Mouse (Mus musculus) cerebellum, adult 18-20 months (tissue): ENCODE results near the gene Plk5.
A peak's percentile ranks its signal among the peaks of the same experiment; 100 is the strongest.

ENCODE experiments used
- DNase-seq, 2 experiments: peaks; one replicate each; pipeline ENCODE4 v3.0.0; 2021

The Plk5 gene

GRCm38 (mm10) chr10:80356001-80356682 lies at the start of gene Plk5:
TSS of gene Plk5 (plus strand) at chr10:80356459.
- DNase-seq: peak; percentile 72 to 84

GRCm38 (mm10) chr10:80311560-80311959 lies 44.7 kb upstream of the Plk5 start:
- DNase-seq: peak; percentile 45 to 53

GRCm38 (mm10) chr10:80312586-80313504 lies 43.4 kb upstream of the Plk5 start:
- DNase-seq: peak; percentile 53 to 64

- peak; percentile 67 to 72 for DNase-seq
Measured at GRCm38 (mm10) chr10:80313627-80314201, 42.5 kb upstream of the Plk5 start.

GRCm38 (mm10) chr10:80314494-80315001 lies 41.7 kb upstream of the Plk5 start:
- DNase-seq: peak in 1 of 2 experiments; percentile 18

GRCm38 (mm10) chr10:80315315-80315714 lies 40.9 kb upstream of the Plk5 start:
- no peak for DNase-seq

- DNase-seq: peak in 1 of 2 experiments; percentile 26
Measured at GRCm38 (mm10) chr10:80316359-80316781, 39.9 kb upstream of the Plk5 start.

- no peak for DNase-seq
Measured at GRCm38 (mm10) chr10:80317011-80317410, 39.2 kb upstream of the Plk5 start.

- DNase-seq: peak; percentile 90 to 95
Measured at GRCm38 (mm10) chr10:80320340-80320760, 35.9 kb upstream of the Plk5 start, which contains the start of gene 2310011J03Rik. TSS of gene 2310011J03Rik (minus strand) at chr10:80320537.

- DNase-seq: no peak
Measured at GRCm38 (mm10) chr10:80321014-80321669, 35.1 kb upstream of the Plk5 start.

GRCm38 (mm10) chr10:80321670-80322581 lies 34.3 kb upstream of the Plk5 start:
- peak in 1 of 2 experiments; percentile 28 for DNase-seq

GRCm38 (mm10) chr10:80322811-80323211 lies 33.4 kb upstream of the Plk5 start:
- peak in 1 of 2 experiments; percentile 43 for DNase-seq

- DNase-seq: peak; percentile 67 to 76
Measured at GRCm38 (mm10) chr10:80323261-80324119, 32.8 kb upstream of the Plk5 start.

GRCm38 (mm10) chr10:80324120-80325037 lies 31.9 kb upstream of the Plk5 start:
- DNase-seq: no peak

- DNase-seq: no peak
Measured at GRCm38 (mm10) chr10:80325045-80325444, 31.2 kb upstream of the Plk5 start.

GRCm38 (mm10) chr10:80329273-80330081 lies 26.8 kb upstream of the Plk5 start, which contains the start of the genes Pcsk4 and Reep6:
TSS of gene Pcsk4 (minus strand) at chr10:80329498.
TSS of gene Reep6 (plus strand) at chr10:80329953.
- peak; percentile 92 to 96 for DNase-seq

GRCm38 (mm10) chr10:80330084-80330483 lies 26.2 kb upstream of the Plk5 start:
- DNase-seq: no peak

- DNase-seq: no peak
Measured at GRCm38 (mm10) chr10:80330888-80331287, 25.4 kb upstream of the Plk5 start.
